Mouse (Mus musculus): Measurements from ENCODE around the gene Acyp1.

DNA sequence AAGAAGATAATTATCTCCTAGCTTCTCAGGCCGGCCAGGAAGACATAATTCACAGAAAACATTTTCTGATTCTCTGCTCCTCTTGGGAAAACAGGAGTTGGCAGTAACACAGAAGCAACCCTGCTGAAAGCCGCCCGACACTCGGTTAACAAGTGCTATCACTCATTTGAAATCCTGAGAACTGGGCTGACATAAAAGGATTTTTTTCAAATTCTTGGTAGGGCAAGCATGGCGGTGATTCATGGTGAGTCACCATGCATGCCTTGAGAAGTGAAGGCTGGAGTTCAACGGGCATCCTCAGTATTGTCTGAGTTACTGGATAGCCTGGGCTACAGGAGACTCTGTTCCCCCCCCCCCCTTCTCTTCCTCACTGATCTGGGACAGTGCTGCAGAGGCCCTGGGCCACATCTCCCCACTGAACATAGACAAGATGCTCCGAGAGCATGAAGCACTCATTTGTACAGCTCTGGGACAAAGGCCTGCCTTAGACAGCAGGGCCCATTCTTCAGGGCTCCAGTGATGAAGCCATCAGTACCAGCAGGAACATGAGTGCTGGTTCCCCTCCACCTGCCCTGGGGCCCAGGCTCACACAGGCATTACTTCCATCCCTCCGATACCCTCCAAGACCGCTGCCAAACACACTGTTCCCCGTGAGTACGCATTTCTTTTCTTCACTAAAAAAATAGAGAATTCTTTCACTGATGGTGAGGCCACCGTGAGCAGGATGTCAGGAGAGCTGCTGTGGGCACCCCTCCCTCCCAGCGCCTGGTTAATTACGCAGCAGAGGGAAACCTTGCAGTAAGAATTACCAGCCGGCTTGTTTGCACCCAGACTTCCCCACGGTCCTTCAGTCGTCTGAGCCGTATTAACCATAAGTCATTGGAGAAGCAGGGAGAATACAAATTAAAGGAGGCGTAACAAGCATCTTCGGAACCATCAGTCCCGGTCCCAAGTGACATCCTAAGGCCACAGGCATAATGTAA is 54.6 kb downstream of the Acyp1 start:
- no peak for TF ChIP-seq POLR2A (IDR thresholded peaks at IDR 0.05; ENCODE audit: low read depth, low read length)
- TF ChIP-seq CTCF (IDR thresholded peaks at IDR 0.05; ENCODE audit: extremely low read depth, insufficient read depth, insufficient read length, insufficient replicate concordance): no peak

Measured in spleen, adult 2 months (tissue).